Mouse (Mus musculus) CH12.LX (cell line): ENCODE data around the gene Fam122a. TPM values are rescaled to one million over a fixed set of nuclear protein-coding genes. Genes with fewer than 3 reads are reported as not detected.

Experiments used
- DNase-seq: peaks from one replicate; pipeline ENCODE4 v3.0.0-alpha.2; 2013; ENCODE audit errors: extremely low read depth
- H3K27ac ChIP-seq: 2 replicates; pipeline ENCODE4 v1.5.1; 2012; ENCODE audit warnings: low read depth, mild to moderate bottlenecking, control low read depth, moderate library complexity; ENCODE audit not compliant: insufficient read depth
- H3K27me3 ChIP-seq: replicated peaks from 2 replicates; pipeline ENCODE3; 2012; ENCODE audit warnings: inconsistent platforms
- H3K36me3 ChIP-seq, 2 experiments: replicated peaks in 1 of 2; 2 replicates each; pipeline versions ENCODE3 to v1.6.1; 2012; ENCODE audit warnings: inconsistent platforms in 1 of 2, low read length in 1 of 2, mild to moderate bottlenecking in 1 of 2, mixed read lengths in 1 of 2, moderate library complexity in 1 of 2; ENCODE audit not compliant: control insufficient read depth in 1 of 2, insufficient read depth in 1 of 2
- H3K4me1 ChIP-seq, 2 experiments: 2 replicates each; pipeline ENCODE4 v1.6.1; 2012; ENCODE audit warnings: inconsistent platforms in 1 of 2, moderate library complexity in 1 of 2; ENCODE audit not compliant: insufficient read depth in 2 of 2, control insufficient read depth in 1 of 2
- H3K4me2 ChIP-seq: 2 replicates; pipeline ENCODE4 v1.6.1; 2012; ENCODE audit warnings: low read depth, mild to moderate bottlenecking, control low read depth; ENCODE audit not compliant: poor library complexity, insufficient read depth, severe bottlenecking
- H3K4me3 ChIP-seq, 3 experiments: fragments of 150-350 bp in 1 of 3; sonication (generic) in 1 of 3; replicated peaks in 1 of 3; 2 replicates each; pipeline versions ENCODE3 to v1.5.1; 2011 to 2012; ENCODE audit warnings: low read depth in 2 of 3, low read length in 2 of 3, mild to moderate bottlenecking in 2 of 3, moderate library complexity in 2 of 3, control low read depth in 1 of 3, improper control_type of control experiment in 1 of 3, inconsistent platforms in 1 of 3, mixed read lengths in 1 of 3; ENCODE audit not compliant: poor library complexity in 1 of 3
- H3K79me2 ChIP-seq: replicated peaks from 2 replicates; pipeline ENCODE4 v1.6.1; 2012; ENCODE audit warnings: mild to moderate bottlenecking, moderate library complexity; ENCODE audit not compliant: control insufficient read depth, poor library complexity, insufficient read depth, severe bottlenecking; ENCODE audit errors: extremely low read depth
- H3K9ac ChIP-seq: 2 replicates; pipeline ENCODE4 v1.6.1; 2012; ENCODE audit warnings: low read depth, mild to moderate bottlenecking, control low read depth, moderate library complexity; ENCODE audit not compliant: insufficient read depth
- H3K9me3 ChIP-seq: replicated peaks from 2 replicates; pipeline ENCODE3; 2012; ENCODE audit warnings: low read length, inconsistent platforms, mixed read lengths
- BHLHE40 ChIP-seq: IDR thresholded peaks from 2 replicates; pipeline ENCODE4 v1.6.1; 2011; ENCODE audit warnings: mild to moderate bottlenecking, low read depth, low read length, improper control_type of control experiment
- CHD1 ChIP-seq: IDR thresholded peaks from 2 replicates; pipeline ENCODE4 v1.6.1; 2012; ENCODE audit warnings: low read depth, low read length, improper control_type of control experiment, inconsistent platforms
- CHD2 ChIP-seq: IDR thresholded peaks from 2 replicates; pipeline ENCODE4 v1.6.1; 2011; ENCODE audit warnings: low read length, improper control_type of control experiment
- E2F4 ChIP-seq: IDR thresholded peaks from 2 replicates; pipeline ENCODE4 v1.6.1; 2011; ENCODE audit warnings: low read depth, low read length, improper control_type of control experiment; ENCODE audit not compliant: insufficient replicate concordance
- EP300 ChIP-seq: IDR thresholded peaks from 2 replicates; pipeline ENCODE4 v1.6.1; 2011; ENCODE audit warnings: low read length, improper control_type of control experiment
- ETS1 ChIP-seq: conservative IDR thresholded peaks from 2 replicates; pipeline ENCODE4 v1.6.1; 2012; ENCODE audit warnings: low read depth, mild to moderate bottlenecking, inconsistent platforms, low read length, improper control_type of control experiment, moderate library complexity
- GABPA ChIP-seq: IDR thresholded peaks from 2 replicates; pipeline ENCODE4 v1.6.1; 2012; ENCODE audit warnings: low read depth, low read length, improper control_type of control experiment, inconsistent platforms; ENCODE audit not compliant: insufficient replicate concordance
- JUND ChIP-seq: conservative IDR thresholded peaks from 2 replicates; pipeline ENCODE4 v1.6.1; 2011; ENCODE audit warnings: low read depth, low read length, improper control_type of control experiment
- KAT2A ChIP-seq: IDR thresholded peaks from 2 replicates; pipeline ENCODE4 v1.6.1; 2012; ENCODE audit warnings: low read length, improper control_type of control experiment, inconsistent platforms; ENCODE audit not compliant: insufficient replicate concordance
- MAFK ChIP-seq: IDR thresholded peaks from 2 replicates; pipeline ENCODE4 v1.6.1; 2011; ENCODE audit warnings: low read length, improper control_type of control experiment; ENCODE audit not compliant: insufficient replicate concordance
- MAX ChIP-seq: IDR thresholded peaks from 2 replicates; pipeline ENCODE4 v1.6.1; 2011; ENCODE audit warnings: low read length, improper control_type of control experiment
- MAZ ChIP-seq: IDR thresholded peaks from 2 replicates; pipeline ENCODE4 v1.6.1; 2012; ENCODE audit warnings: low read depth, mild to moderate bottlenecking, inconsistent platforms, low read length, improper control_type of control experiment, moderate library complexity
- MEF2A ChIP-seq: IDR thresholded peaks from 2 replicates; pipeline ENCODE4 v1.6.1; 2014; ENCODE audit warnings: low read depth, mild to moderate bottlenecking, inconsistent platforms, low read length, improper control_type of control experiment, borderline replicate concordance
- MYC ChIP-seq: IDR thresholded peaks from 2 replicates; pipeline ENCODE4 v1.6.1; 2011; ENCODE audit warnings: low read depth, mild to moderate bottlenecking, improper control_type of control experiment, low read length
- NRF1 ChIP-seq: IDR thresholded peaks from 2 replicates; pipeline ENCODE4 v1.6.1; 2014; ENCODE audit warnings: low read depth, mild to moderate bottlenecking, inconsistent platforms, low read length, improper control_type of control experiment, moderate library complexity
- PAX5 ChIP-seq: IDR thresholded peaks from 2 replicates; pipeline ENCODE4 v1.6.1; 2012; ENCODE audit warnings: low read length, inconsistent platforms, mixed read lengths
- POLR2A ChIP-seq: IDR thresholded peaks from 2 replicates; pipeline ENCODE4 v1.6.1; 2011; ENCODE audit warnings: low read depth, mild to moderate bottlenecking, improper control_type of control experiment, low read length
- POLR2AphosphoS2 ChIP-seq: IDR thresholded peaks from 2 replicates; pipeline ENCODE4 v1.6.1; 2011; ENCODE audit warnings: low read depth, low read length, improper control_type of control experiment
- RCOR1 ChIP-seq: conservative IDR thresholded peaks from 2 replicates; pipeline ENCODE4 v1.6.1; 2012; ENCODE audit warnings: low read depth, mild to moderate bottlenecking, inconsistent platforms, low read length, improper control_type of control experiment
- SIN3A ChIP-seq: IDR thresholded peaks from 2 replicates; pipeline ENCODE4 v1.6.1; 2012; ENCODE audit warnings: low read length, improper control_type of control experiment, inconsistent platforms
- SMC3 ChIP-seq: IDR thresholded peaks from 2 replicates; pipeline ENCODE4 v1.6.1; 2011; ENCODE audit warnings: low read depth, low read length, improper control_type of control experiment
- TBP ChIP-seq: conservative IDR thresholded peaks from 2 replicates; pipeline ENCODE4 v1.6.1; 2011; ENCODE audit warnings: low read depth, low read length, improper control_type of control experiment
- USF1 ChIP-seq: IDR thresholded peaks from 2 replicates; pipeline ENCODE4 v1.6.1; 2014; ENCODE audit warnings: low read depth, mild to moderate bottlenecking, inconsistent platforms, low read length, improper control_type of control experiment
- USF2 ChIP-seq: conservative IDR thresholded peaks from 2 replicates; pipeline ENCODE4 v1.6.1; 2011; ENCODE audit warnings: low read depth, low read length, improper control_type of control experiment
- ZC3H11A ChIP-seq: IDR thresholded peaks from 2 replicates; pipeline ENCODE4 v1.6.1; 2012; ENCODE audit warnings: low read depth, mild to moderate bottlenecking, inconsistent platforms, low read length, improper control_type of control experiment
- ZKSCAN1 ChIP-seq: IDR thresholded peaks from 2 replicates; pipeline ENCODE4 v1.6.1; 2012; ENCODE audit warnings: low read depth, inconsistent platforms, low read length, improper control_type of control experiment, borderline replicate concordance
- ZMIZ1 ChIP-seq: IDR thresholded peaks from 2 replicates; pipeline ENCODE4 v1.6.1; 2012; ENCODE audit warnings: low read depth, mild to moderate bottlenecking, inconsistent platforms, low read length, improper control_type of control experiment
- ZNF384 ChIP-seq: IDR thresholded peaks from 2 replicates; pipeline ENCODE4 v1.6.1; 2012; ENCODE audit warnings: low read depth, low read length, improper control_type of control experiment, inconsistent platforms
- dilution Hi-C: fragments of 300-500 bp; cut with MboI; formaldehyde crosslinking; loops from 2 replicates; pipeline ENCODE4 v1.14.3; 2020; ENCODE audit warnings: low sequenced_read_pairs; ENCODE audit not compliant: extremely low pct_unique_long_range_greater_than_20kb, extremely low pct_ligation_motif_present
- in situ Hi-C: fragments of 300-500 bp; cut with MboI; formaldehyde crosslinking; loops from 3 replicates; pipeline ENCODE4 v1.14.3; 2019; ENCODE audit warnings: low sequenced_read_pairs, low pct_ligation_motif_present, low pct_unique_long_range_greater_than_20kb, mixed read lengths
- polyA plus RNA-seq: library from polyadenylated mRNA; unstranded; fragments of >175 nt; gene quantifications from 2 replicates; pipeline ENCODE4 v1.2.1, GENCODE M21; 2012; ENCODE audit warnings: low read depth; ENCODE audit not compliant: insufficient read length
- total RNA-seq, 2 experiments: library from RNA; depleted of rRNA; stranded (reverse); fragments of 300-350 nt in 1 of 2; fragments of >200 nt in 1 of 2; gene quantifications; 2 replicates each; pipeline ENCODE4 v1.2.3; 2012 to 2014

Gene Fam122a
- total and polyA plus RNA-seq, 3 experiments: 2.6 to 34.6 (median 4.5) TPM

GRCm38 (mm10) chr19:24513105-24513843, 36.1 kb upstream of the Fam122a start:
- H3K27me3 ChIP-seq: no peaks in the 10 kb centered on the region
- in situ Hi-C loops: no loop called here
- TF ChIP-seq ZMIZ1 (no peak), KAT2A (no peak), CHD2 (no peak), E2F4 (no peak), ZKSCAN1 (no peak), TBP (no peak), PAX5 (no peak), BHLHE40 (no peak), MAX (no peak), POLR2A (no peak), ZNF384 (no peak), SMC3 (no peak), MEF2A (no peak), ETS1 (no peak), ZC3H11A (no peak), RCOR1 (no peak), JUND (no peak), GABPA (no peak), MAFK (no peak)
- H3K9ac ChIP-seq: no peak overlapping the region
- no peaks in the 10 kb centered on the region for H3K36me3 ChIP-seq
- H3K9me3 ChIP-seq: no peaks in the 10 kb centered on the region
- dilution Hi-C loops: no loop called here
- no peaks in the 10 kb centered on the region for H3K4me1 ChIP-seq
- H3K4me3 ChIP-seq: no peak overlapping the region
- no peaks in the 10 kb centered on the region for H3K79me2 ChIP-seq
- H3K27ac ChIP-seq: no peak overlapping the region
- no peak for DNase-seq
- H3K4me2 ChIP-seq: no peak overlapping the region

GRCm38 (mm10) chr19:24511939-24512338, 34.8 kb upstream of the Fam122a start:
- Histone ChIP-seq H3K9ac (no peak overlapping the region), H3K4me3 (no peak overlapping the region), H3K27ac (no peak overlapping the region), H3K9me3 (no peaks in the 10 kb centered on the region), H3K79me2 (no peaks in the 10 kb centered on the region), H3K36me3 (no peaks in the 10 kb centered on the region), H3K27me3 (no peaks in the 10 kb centered on the region), H3K4me2 (no peak overlapping the region), H3K4me1 (no peaks in the 10 kb centered on the region)
- dilution Hi-C loops (no loop called here), in situ Hi-C loops (no loop called here)
- no peak for DNase-seq
- TF ChIP-seq MAZ (no peak), ETS1 (no peak), MEF2A (no peak), NRF1 (no peak), RCOR1 (no peak), MYC (no peak), USF1 (no peak), ZKSCAN1 (no peak), POLR2A (no peak), MAX (no peak), CHD1 (no peak), POLR2AphosphoS2 (no peak), SIN3A (no peak), BHLHE40 (no peak), USF2 (no peak), KAT2A (no peak), SMC3 (no peak), ZMIZ1 (no peak), EP300 (no peak), PAX5 (no peak)
